Mouse (Mus musculus): ENCODE measurements around the gene Slc12a3.

GRCm38 (mm10) chr8:94337559-94337958 lies 8.6 kb downstream of the Slc12a3 start:
- TF ChIP-seq POLR2A (IDR thresholded peaks at IDR 0.05; ENCODE audit: low read depth, low read length) (no peak), CTCF (conservative IDR thresholded peaks at IDR 0.05; ENCODE audit: insufficient read depth, insufficient read length, low read depth, low read length) (no peak)

Data from kidney, adult 2 months (tissue).